Mouse (Mus musculus): ENCODE results near the gene Pnma5. TPM values are rescaled to one million over a fixed set of nuclear protein-coding genes. Genes with fewer than 3 reads are reported as not detected.

Gene Pnma5
- total RNA-seq, 2 experiments from 2014 or later: 0.25 to 0.38 TPM

DNA sequence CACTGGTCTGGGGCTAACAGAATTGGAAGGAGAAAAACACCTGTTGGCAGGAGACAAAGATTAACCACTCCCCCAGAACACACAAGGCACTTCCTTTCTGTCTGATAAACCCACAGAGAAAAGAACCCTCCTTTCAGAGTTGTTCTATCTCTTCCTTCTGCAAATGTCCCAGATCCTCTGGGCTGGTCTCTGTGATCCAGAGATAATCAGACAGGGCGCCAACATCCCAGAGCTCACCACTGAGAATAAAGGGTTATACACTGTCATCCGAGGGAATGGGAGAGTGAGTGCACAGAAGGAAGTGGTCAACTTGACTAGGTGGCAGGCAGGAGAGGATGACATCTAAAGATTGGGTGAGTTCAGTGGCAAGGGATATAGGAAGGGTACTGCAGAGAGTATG lies 51.3 kb downstream of the Pnma5 start:
- DNase-seq: no peak

Small RNA genes lying within 50 kb of the gene (microRNA-seq; reads per million reads assigned to microRNA genes)
- 0 reads per million in 2 experiments for gene Mir2137

Other genes with a start within 250 kb of the Pnma5 start
- under 1 TPM; 0.18 to 0.35 TPM for gene Gabrq, start 211.9 kb downstream of the Pnma5 start, total RNA-seq (2021)
- gene Cetn2, start 118.7 kb downstream of the Pnma5 start, total RNA-seq (2021): 10 to 100 TPM; 47.8 to 52.0 TPM
- gene Nsdhl, start 118.5 kb downstream of the Pnma5 start, total RNA-seq (2021): 10 to 100 TPM; 23.3 to 23.7 TPM
- gene Zfp185, start 49.8 kb downstream of the Pnma5 start, total RNA-seq (2021): 1 to 10 TPM in 1 of 2 experiments, under 1 TPM in 1; 0.91 to 1.0 TPM
- 10 to 100 TPM; 19.4 to 20.1 TPM for gene Pnma3, start 27.7 kb upstream of the Pnma5 start, total RNA-seq (2021)
- 1 to 10 TPM in 1 of 2 experiments, not detected in 1; 1.6 TPM for gene Xlr4a, start 45.4 kb upstream of the Pnma5 start, total RNA-seq (2021)
- gene Xlr3a, start 60.0 kb upstream of the Pnma5 start, total RNA-seq (2021): 1 to 10 TPM; 2.2 to 2.7 TPM
- 1 to 10 TPM; 2.4 to 2.7 TPM for gene Gm14685, start 79.9 kb upstream of the Pnma5 start, total RNA-seq (2021)
- gene Xlr5b, start 111.7 kb upstream of the Pnma5 start, total RNA-seq (2021): not detected
- 1 to 10 TPM; 1.6 to 2.7 TPM for gene DXBay18, start 112.3 kb upstream of the Pnma5 start, total RNA-seq (2021)
- not detected for gene Spin2d, start 139.9 kb upstream of the Pnma5 start, total RNA-seq (2021)
- 10 to 100 TPM in 1 of 2 experiments, 1 to 10 TPM in 1; 4.1 to 14.2 TPM for gene Xlr3b, start 155.1 kb upstream of the Pnma5 start, total RNA-seq (2021)
- gene Xlr4b, start 177.2 kb upstream of the Pnma5 start, total RNA-seq (2021): 1 to 10 TPM in 1 of 2 experiments, under 1 TPM in 1; 0.37 to 4.8 TPM
- gene F8a, start 191.2 kb upstream of the Pnma5 start, total RNA-seq (2021): 10 to 100 TPM; 15.2 to 15.6 TPM
- gene Xlr4c, start 206.0 kb upstream of the Pnma5 start, total RNA-seq (2021): under 1 TPM in 1 of 2 experiments, not detected in 1; 0.73 TPM
- not detected for gene Xlr3c, start 228.3 kb upstream of the Pnma5 start, total RNA-seq (2021)

All from layer of hippocampus, postnatal 36 days (tissue).